Mouse (Mus musculus) intestine, embryonic 15.5 days (tissue): Measurements from ENCODE around the gene Gsk3a. TPM values are rescaled to one million over a fixed set of nuclear protein-coding genes. Genes with fewer than 3 reads are reported as not detected.

Experiments
- ATAC-seq: fragments of 200-750 bp; cut with Nextera tagmentation; 2 replicates; pipeline ENCODE4 v1.8.0; 2017; ENCODE audit warnings: moderate TSS enrichment, moderate library complexity
- H3K27ac ChIP-seq: fragments of 300-500 bp; sonication (generic); 2 replicates; pipeline ENCODE4 v1.5.1; 2015; ENCODE audit warnings: mild to moderate bottlenecking, inconsistent platforms
- H3K27me3 ChIP-seq: fragments of 300-500 bp; sonication (generic); replicated peaks from 2 replicates; pipeline ENCODE4 v1.6.1; 2015; ENCODE audit warnings: inconsistent platforms
- H3K36me3 ChIP-seq: fragments of 300-500 bp; sonication (generic); 2 replicates; pipeline ENCODE4 v1.6.1; 2015; ENCODE audit warnings: inconsistent platforms
- H3K4me1 ChIP-seq: fragments of 300-500 bp; sonication (generic); replicated peaks from 2 replicates; pipeline ENCODE4 v1.6.1; 2015; ENCODE audit warnings: inconsistent platforms
- H3K4me2 ChIP-seq: fragments of 300-500 bp; sonication (generic); replicated peaks from 2 replicates; pipeline ENCODE4 v1.6.1; 2015; ENCODE audit warnings: mild to moderate bottlenecking, inconsistent platforms
- H3K4me3 ChIP-seq: fragments of 300-500 bp; sonication (generic); replicated peaks from 2 replicates; pipeline ENCODE4 v1.5.1; 2015; ENCODE audit warnings: inconsistent platforms
- H3K9ac ChIP-seq: fragments of 300-500 bp; sonication (generic); 2 replicates; pipeline ENCODE4 v1.6.1; 2015; ENCODE audit warnings: inconsistent platforms
- H3K9me3 ChIP-seq: fragments of 300-500 bp; sonication (generic); 2 replicates; pipeline ENCODE4 v1.6.1; 2016; ENCODE audit warnings: inconsistent platforms
- WGBS: fragments of 180-500 bp; shearing (Covaris S2); methylation state at CpG from one replicate; pipeline ENCODE4 v1.1.7; 2015; 5-methylcytosine and 5-hydroxymethylcytosine counted together
- polyA plus RNA-seq: library from polyadenylated mRNA; unstranded; fragments of >200 nt; fragmentation: Nextera tagmentation; extraction: Ambion mirVana; gene quantifications from 2 replicates; pipeline ENCODE4 v1.2.1, GENCODE M21; 2015

Gsk3a gene
- polyA plus RNA-seq: 8.0 and 10.3 TPM in 2 replicates

GRCm38 (mm10) chr7:25237249-25238014 lies at the start of gene Gsk3a:
Gene Gsk3a (minus strand): TSS chr7:25237851.
- no peaks in the 10 kb centered on the region for H3K27me3 ChIP-seq
- H3K27ac ChIP-seq: peak within 1 kb of the TSS; percentile 89
- H3K9ac ChIP-seq: peak within 1 kb of the TSS; percentile 100
- H3K4me2 ChIP-seq: peak within 1 kb of the TSS; percentile 82
- no peaks in the 10 kb centered on the region for H3K9me3 ChIP-seq
- peak; percentile 87 for ATAC-seq
- WGBS: under 1% methylated on average over 58 of the region's 76 CpGs
- H3K4me3 ChIP-seq: peak within 1 kb of the TSS; percentile 94
- peaks cover 19% of the 10 kb centered on the region for H3K36me3 ChIP-seq
- H3K4me1 ChIP-seq: peaks cover 31% of the 10 kb centered on the region

GRCm38 (mm10) chr7:25286989-25287388 lies 49.3 kb upstream of the Gsk3a start:
- WGBS: 83% methylated on average over 8 of the region's 8 CpGs
- no peak overlapping the region for H3K27ac ChIP-seq
- ATAC-seq: no peak
- no peaks in the 10 kb centered on the region for H3K9me3 ChIP-seq
- peaks cover 64% of the 10 kb centered on the region for H3K36me3 ChIP-seq
- H3K4me2 ChIP-seq: no peak overlapping the region
- H3K9ac ChIP-seq: no peak overlapping the region
- no peak overlapping the region for H3K4me3 ChIP-seq
- no peaks in the 10 kb centered on the region for H3K27me3 ChIP-seq
- H3K4me1 ChIP-seq: peaks cover 34% of the 10 kb centered on the region

DNA sequence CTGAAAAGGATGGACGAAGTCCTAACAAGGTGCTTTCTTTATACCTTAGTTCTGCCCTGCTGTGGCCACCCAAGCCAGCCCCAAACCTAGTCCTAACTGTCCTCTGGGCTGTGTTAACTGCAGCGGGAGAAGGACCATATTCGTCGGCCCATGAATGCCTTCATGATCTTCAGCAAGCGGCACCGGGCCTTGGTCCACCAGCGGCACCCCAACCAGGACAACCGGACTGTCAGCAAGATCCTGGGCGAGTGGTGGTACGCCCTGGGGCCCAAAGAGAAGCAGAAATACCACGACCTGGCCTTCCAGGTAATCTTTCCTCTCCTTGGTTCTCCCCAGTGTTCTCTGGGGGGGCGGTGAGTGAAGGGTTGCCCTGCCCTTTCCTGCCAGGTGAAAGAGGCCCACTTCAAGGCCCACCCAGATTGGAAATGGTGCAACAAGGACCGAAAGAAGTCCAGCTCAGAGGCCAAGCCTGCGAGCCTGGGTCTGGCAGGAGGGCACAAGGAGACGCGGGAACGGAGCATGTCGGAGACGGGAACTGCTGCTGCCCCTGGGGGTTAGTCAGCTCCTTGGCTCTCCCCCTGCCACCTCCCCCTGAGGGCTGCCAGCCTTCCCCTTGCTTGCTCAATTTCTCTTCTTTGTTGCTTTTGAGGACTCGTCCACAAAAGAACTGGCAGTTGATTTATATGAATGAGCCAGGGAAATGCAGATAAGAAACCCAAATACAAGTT lies 48.0 kb upstream of the Gsk3a start:
- ATAC-seq: no peak
- Histone ChIP-seq H3K4me1 (peaks cover 36% of the 10 kb centered on the region), H3K4me2 (no peak overlapping the region), H3K27me3 (no peaks in the 10 kb centered on the region), H3K36me3 (peaks cover 55% of the 10 kb centered on the region), H3K9me3 (no peaks in the 10 kb centered on the region), H3K27ac (no peak overlapping the region), H3K9ac (no peak overlapping the region), H3K4me3 (no peak overlapping the region)
- WGBS: 92% methylated on average over 20 of the region's 20 CpGs

GRCm38 (mm10) chr7:25284766-25285165 lies 47.1 kb upstream of the Gsk3a start:
- ATAC-seq: no peak
- H3K9ac ChIP-seq: no peak overlapping the region; the same call in 1 of the 2 replicates
- H3K4me1 ChIP-seq: peaks cover 43% of the 10 kb centered on the region
- H3K27me3 ChIP-seq: no peaks in the 10 kb centered on the region
- H3K4me3 ChIP-seq: no peak overlapping the region
- H3K4me2 ChIP-seq: peak overlapping the region; percentile 92; the same call in 1 of the 2 replicates
- peaks cover 48% of the 10 kb centered on the region for H3K36me3 ChIP-seq
- 63% methylated on average over 5 of the region's 5 CpGs for WGBS
- H3K9me3 ChIP-seq: no peaks in the 10 kb centered on the region
- no peak overlapping the region for H3K27ac ChIP-seq

DNA sequence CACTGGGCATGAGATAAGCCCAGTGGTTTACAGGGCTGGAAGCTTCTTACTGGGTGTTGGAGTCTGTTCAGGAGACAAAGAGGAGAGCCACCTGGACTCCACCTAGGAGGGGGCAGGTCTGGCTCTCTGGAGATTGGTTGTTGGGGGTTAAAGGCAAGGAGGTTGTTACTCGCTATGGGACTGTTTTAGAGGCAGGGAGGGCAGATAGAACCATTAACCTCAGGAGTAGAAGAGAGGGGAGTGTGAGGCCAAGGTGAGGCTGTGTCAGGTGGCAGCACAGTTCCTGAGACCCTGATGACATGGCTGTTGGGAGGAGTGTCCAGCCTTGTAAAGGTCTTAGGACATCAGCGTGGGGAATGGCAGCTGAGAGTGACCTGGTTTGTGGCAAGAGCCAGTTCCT lies 46.5 kb upstream of the Gsk3a start:
- Histone ChIP-seq H3K27ac (peak overlapping the region; percentile 98), H3K4me3 (peak overlapping the region; percentile 76), H3K9ac (peak overlapping the region; percentile 76), H3K4me2 (peak overlapping the region; percentile 92), H3K4me1 (peaks cover 46% of the 10 kb centered on the region), H3K36me3 (peaks cover 42% of the 10 kb centered on the region), H3K27me3 (no peaks in the 10 kb centered on the region), H3K9me3 (no peaks in the 10 kb centered on the region)
- WGBS: 51% methylated on average over 2 of the region's 2 CpGs
- ATAC-seq: no peak

GRCm38 (mm10) chr7:25283637-25284036 lies 46.0 kb upstream of the Gsk3a start:
- peak overlapping the region; percentile 76 for H3K4me3 ChIP-seq
- H3K9ac ChIP-seq: peak overlapping the region; percentile 76
- peak overlapping the region; percentile 98 for H3K27ac ChIP-seq
- no peaks in the 10 kb centered on the region for H3K27me3 ChIP-seq
- 8% methylated on average over 5 of the region's 5 CpGs for WGBS
- H3K9me3 ChIP-seq: no peaks in the 10 kb centered on the region
- H3K4me1 ChIP-seq: peaks cover 46% of the 10 kb centered on the region
- ATAC-seq: no peak
- H3K4me2 ChIP-seq: peak overlapping the region; percentile 92
- H3K36me3 ChIP-seq: peaks cover 37% of the 10 kb centered on the region

DNA sequence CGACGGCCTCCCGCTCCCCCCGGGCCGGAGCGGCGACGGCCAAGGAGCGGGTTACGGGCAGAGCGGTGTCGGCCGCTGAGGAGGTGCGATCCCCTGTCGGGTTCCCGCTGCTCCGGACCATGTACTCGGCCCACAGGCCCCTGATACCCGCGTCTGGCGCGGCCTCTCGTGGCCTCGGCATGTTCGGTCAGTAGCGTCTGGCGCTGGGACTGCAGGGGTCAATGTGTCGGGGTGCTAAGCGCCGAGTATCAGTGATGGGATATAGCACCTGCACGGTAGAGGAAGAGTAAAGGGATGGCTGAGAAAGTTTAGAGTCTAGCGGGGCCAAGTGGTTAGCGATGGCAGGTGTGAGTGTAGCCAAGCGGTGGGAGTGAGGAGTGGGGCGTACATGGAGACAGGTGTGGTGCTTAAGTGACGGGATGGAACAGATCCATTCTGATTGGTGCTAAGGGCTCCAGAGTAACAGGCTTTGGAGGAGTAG lies 45.1 kb upstream of the Gsk3a start:
- H3K4me1 ChIP-seq: peaks cover 48% of the 10 kb centered on the region
- H3K27me3 ChIP-seq: no peaks in the 10 kb centered on the region
- ATAC-seq: no peak
- H3K4me3 ChIP-seq: peak overlapping the region; percentile 76
- peak overlapping the region; percentile 98 for H3K27ac ChIP-seq
- peak overlapping the region; percentile 92 for H3K4me2 ChIP-seq
- under 1% methylated on average over 28 of the region's 36 CpGs for WGBS
- H3K9me3 ChIP-seq: no peaks in the 10 kb centered on the region
- peak overlapping the region; percentile 76 for H3K9ac ChIP-seq
- peaks cover 28% of the 10 kb centered on the region for H3K36me3 ChIP-seq

GRCm38 (mm10) chr7:25281734-25282601 lies 44.3 kb upstream of the Gsk3a start:
- peak; percentile 84 for ATAC-seq
- H3K27ac ChIP-seq: peak overlapping the region; percentile 98
- H3K27me3 ChIP-seq: no peaks in the 10 kb centered on the region
- peak overlapping the region; percentile 76 for H3K9ac ChIP-seq
- peaks cover 53% of the 10 kb centered on the region for H3K4me1 ChIP-seq
- H3K4me2 ChIP-seq: peak overlapping the region; percentile 92
- under 1% methylated on average over 59 of the region's 108 CpGs for WGBS
- peak overlapping the region; percentile 76 for H3K4me3 ChIP-seq
- H3K9me3 ChIP-seq: no peaks in the 10 kb centered on the region
- H3K36me3 ChIP-seq: peaks cover 20% of the 10 kb centered on the region

GRCm38 (mm10) chr7:25281166-25281733 lies 43.6 kb upstream of the Gsk3a start:
- Histone ChIP-seq H3K36me3 (peaks cover 13% of the 10 kb centered on the region), H3K4me2 (peak overlapping the region; percentile 92), H3K9me3 (no peaks in the 10 kb centered on the region), H3K4me1 (peaks cover 53% of the 10 kb centered on the region), H3K27me3 (no peaks in the 10 kb centered on the region), H3K9ac (peak overlapping the region; percentile 42), H3K4me3 (peak overlapping the region; percentile 76), H3K27ac (peak overlapping the region; percentile 98)
- peak; percentile 15 for ATAC-seq
- WGBS: 15% methylated on average over 12 of the region's 12 CpGs

DNA sequence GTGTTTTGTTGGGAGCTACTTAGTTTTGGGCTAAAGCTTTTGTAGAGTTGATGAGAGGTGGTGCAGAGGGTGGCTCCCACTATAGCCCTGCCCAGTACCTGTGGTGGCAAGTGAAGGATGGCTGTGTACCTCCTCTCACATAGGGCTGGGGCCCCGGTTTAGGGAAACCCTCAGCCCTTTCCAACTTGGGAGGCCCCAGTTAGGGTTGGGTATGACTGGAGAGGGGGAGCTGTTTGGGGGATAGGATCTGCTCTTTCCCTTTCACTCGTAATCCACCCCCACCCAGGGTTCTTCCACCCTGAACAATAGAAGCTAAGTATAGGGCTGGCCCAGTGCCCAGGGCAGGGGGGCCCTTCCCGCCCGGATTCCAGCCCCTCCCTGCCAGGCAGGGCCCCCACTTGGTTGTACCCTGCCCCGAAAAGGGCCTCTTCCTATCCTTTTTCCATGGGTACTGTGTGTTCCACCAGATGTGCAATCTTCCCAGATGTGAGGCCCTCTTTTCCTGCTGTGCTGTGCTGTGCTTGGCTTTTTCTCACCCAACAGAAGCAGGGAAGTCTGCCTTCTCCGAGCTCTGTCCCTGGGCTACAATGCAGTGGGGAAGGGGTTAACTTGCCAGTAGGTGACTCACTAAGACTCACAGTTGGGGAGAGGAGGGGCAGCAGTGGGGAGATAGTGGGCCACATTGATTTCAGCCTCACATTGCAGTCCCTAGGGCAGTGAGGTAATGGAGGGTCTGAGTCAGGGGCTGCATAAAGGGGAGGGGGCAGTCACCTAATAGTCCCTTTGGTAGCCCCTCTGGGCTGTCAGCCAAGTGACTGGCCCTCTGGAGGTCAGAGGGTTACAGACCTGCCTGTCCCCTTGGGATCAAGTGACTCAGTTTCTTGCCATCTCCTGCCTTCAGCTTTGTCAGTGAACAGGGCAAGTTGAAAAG lies 42.5 kb upstream of the Gsk3a start:
- H3K9ac ChIP-seq: peak overlapping the region; percentile 68
- no peaks in the 10 kb centered on the region for H3K27me3 ChIP-seq
- no peaks in the 10 kb centered on the region for H3K9me3 ChIP-seq
- H3K36me3 ChIP-seq: peaks cover 3% of the 10 kb centered on the region; the same call in 1 of the 2 replicates
- 2% methylated on average over 6 of the region's 6 CpGs for WGBS
- ATAC-seq: peak; percentile 13
- H3K4me2 ChIP-seq: peak overlapping the region; percentile 92
- H3K4me1 ChIP-seq: peaks cover 64% of the 10 kb centered on the region
- H3K27ac ChIP-seq: peak overlapping the region; percentile 98
- H3K4me3 ChIP-seq: peak overlapping the region; percentile 76
